Mouse (Mus musculus) midbrain, embryonic 15.5 days (tissue): ENCODE results near the gene Pole4. TPM values are rescaled to one million over a fixed set of nuclear protein-coding genes. Genes with fewer than 3 reads are reported as not detected.
"Not testable (repeated sequence)": the region's sequence is repeated elsewhere in the genome, so short reads cannot be mapped to it uniquely, and the experiment has no call there.

Experiments used
- ATAC-seq: fragments of 200-750 bp; cut with Nextera tagmentation; replicated peaks from 2 replicates; pipeline ENCODE4 v1.8.0; 2017; ENCODE audit warnings: moderate TSS enrichment
- H3K27ac ChIP-seq: fragments of 300-500 bp; sonication (generic); 2 replicates; pipeline ENCODE4 v1.5.1; 2015; ENCODE audit warnings: mild to moderate bottlenecking, inconsistent platforms
- H3K27me3 ChIP-seq: fragments of 300-500 bp; sonication (generic); replicated peaks from 2 replicates; pipeline ENCODE4 v1.6.1; 2015; ENCODE audit warnings: inconsistent platforms
- H3K36me3 ChIP-seq: fragments of 300-500 bp; sonication (generic); replicated peaks from 2 replicates; pipeline ENCODE4 v1.6.1; 2015; ENCODE audit warnings: inconsistent platforms
- H3K4me1 ChIP-seq: fragments of 300-500 bp; sonication (generic); 2 replicates; pipeline ENCODE4 v1.6.1; 2015; ENCODE audit warnings: inconsistent platforms
- H3K4me2 ChIP-seq: fragments of 300-500 bp; sonication (generic); 2 replicates; pipeline ENCODE4 v1.6.1; 2015; ENCODE audit warnings: inconsistent platforms, mild to moderate bottlenecking, moderate library complexity
- H3K4me3 ChIP-seq: fragments of 300-500 bp; sonication (generic); 2 replicates; pipeline ENCODE4 v1.5.1; 2015; ENCODE audit warnings: mild to moderate bottlenecking, inconsistent platforms
- H3K9ac ChIP-seq: fragments of 300-500 bp; sonication (generic); 2 replicates; pipeline ENCODE4 v1.6.1; 2015; ENCODE audit warnings: mild to moderate bottlenecking, inconsistent platforms
- H3K9me3 ChIP-seq: fragments of 300-500 bp; sonication (generic); 2 replicates; pipeline ENCODE4 v1.6.1; 2016; ENCODE audit warnings: inconsistent platforms
- WGBS: fragments of 180-500 bp; shearing (Covaris S2); methylation state at CpG from one replicate; pipeline ENCODE4 v1.1.7; 2015; ENCODE audit warnings: mixed read lengths; 5-methylcytosine and 5-hydroxymethylcytosine counted together
- polyA plus RNA-seq: library from polyadenylated mRNA; unstranded; fragments of >200 nt; fragmentation: Nextera tagmentation; extraction: Ambion mirVana; gene quantifications from 2 replicates; pipeline ENCODE4 v1.2.1, GENCODE M21; 2015

Pole4 gene
- polyA plus RNA-seq, 1 experiment from 2014 or later: 102 TPM

GRCm38 (mm10) chr6:82707742-82708141, 2.6 kb upstream of the Pole4 start:
- no peak for ATAC-seq
- H3K36me3 ChIP-seq: no peaks in the 10 kb centered on the region
- H3K9ac ChIP-seq: no peak overlapping the region
- 86% methylated on average over 3 of the region's 3 CpGs for WGBS
- no peaks in the 10 kb centered on the region for H3K27me3 ChIP-seq
- H3K4me1 ChIP-seq: no peaks in the 10 kb centered on the region
- H3K4me3 ChIP-seq: no peak overlapping the region
- H3K4me2 ChIP-seq: no peak overlapping the region
- no peaks in the 10 kb centered on the region for H3K9me3 ChIP-seq
- H3K27ac ChIP-seq: no peak overlapping the region

- no peak for ATAC-seq
- WGBS: 85% methylated on average over 10 of the region's 10 CpGs
- H3K27ac ChIP-seq: no peak overlapping the region
- H3K4me1 ChIP-seq: no peaks in the 10 kb centered on the region
- no peak overlapping the region for H3K4me3 ChIP-seq
- H3K9me3 ChIP-seq: no peaks in the 10 kb centered on the region
- H3K36me3 ChIP-seq: no peaks in the 10 kb centered on the region
- no peak overlapping the region for H3K9ac ChIP-seq
- H3K4me2 ChIP-seq: no peak overlapping the region
- no peaks in the 10 kb centered on the region for H3K27me3 ChIP-seq
These were observed 2.1 kb upstream of the Pole4 start for GRCm38 (mm10) chr6:82707241-82707640.

GRCm38 (mm10) chr6:82703710-82704109, 1.5 kb downstream of the Pole4 start:
- WGBS: 88% methylated on average over 3 of the region's 3 CpGs
- peaks cover 15% of the 10 kb centered on the region for H3K4me1 ChIP-seq
- H3K36me3 ChIP-seq: no peaks in the 10 kb centered on the region
- no peaks in the 10 kb centered on the region for H3K9me3 ChIP-seq
- H3K4me2 ChIP-seq: no peak overlapping the region
- no peak for ATAC-seq
- no peak overlapping the region for H3K9ac ChIP-seq
- no peak overlapping the region for H3K4me3 ChIP-seq
- H3K27ac ChIP-seq: no peak overlapping the region
- no peaks in the 10 kb centered on the region for H3K27me3 ChIP-seq

- H3K4me2 ChIP-seq: no peak overlapping the region
- no peak overlapping the region for H3K27ac ChIP-seq
- no peak overlapping the region for H3K4me3 ChIP-seq
- peaks cover 15% of the 10 kb centered on the region for H3K4me1 ChIP-seq
- no peaks in the 10 kb centered on the region for H3K9me3 ChIP-seq
- H3K9ac ChIP-seq: no peak overlapping the region
- no peaks in the 10 kb centered on the region for H3K36me3 ChIP-seq
- ATAC-seq: peak; percentile 72
- no peaks in the 10 kb centered on the region for H3K27me3 ChIP-seq
- 31% methylated on average over 16 of the region's 16 CpGs for WGBS
These were observed 2.6 kb downstream of the Pole4 start for GRCm38 (mm10) chr6:82702593-82703017.

GRCm38 (mm10) chr6:82701296-82701695, 3.9 kb downstream of the Pole4 start:
- no peak for ATAC-seq

GRCm38 (mm10) chr6:82699831-82700230, 5.3 kb downstream of the Pole4 start:
- 7% methylated on average over 5 of the region's 5 CpGs for WGBS
- Histone ChIP-seq H3K27ac (peak overlapping the region; percentile 60; the same call in 1 of the 2 replicates), H3K9me3 (no peaks in the 10 kb centered on the region), H3K9ac (no peak overlapping the region), H3K36me3 (no peaks in the 10 kb centered on the region), H3K4me1 (peaks cover 15% of the 10 kb centered on the region), H3K4me2 (no peak overlapping the region; the same call in 1 of the 2 replicates), H3K4me3 (no peak overlapping the region), H3K27me3 (no peaks in the 10 kb centered on the region)
- ATAC-seq: peak; percentile 57

More at GRCm38 (mm10) chr6:82701296-82701695, 3.9 kb downstream of the Pole4 start:
- WGBS: 73% methylated on average over 6 of the region's 6 CpGs
- H3K4me1 ChIP-seq: peaks cover 15% of the 10 kb centered on the region
- no peaks in the 10 kb centered on the region for H3K9me3 ChIP-seq
- H3K27ac ChIP-seq: no peak overlapping the region
- no peak overlapping the region for H3K4me2 ChIP-seq
- no peak overlapping the region for H3K4me3 ChIP-seq
- no peaks in the 10 kb centered on the region for H3K27me3 ChIP-seq
- no peak overlapping the region for H3K9ac ChIP-seq
- no peaks in the 10 kb centered on the region for H3K36me3 ChIP-seq

- 92% methylated on average over 3 of the region's 3 CpGs for WGBS
- no peak for ATAC-seq
- no peaks in the 10 kb centered on the region for H3K36me3 ChIP-seq
These were observed 8.4 kb downstream of the Pole4 start for GRCm38 (mm10) chr6:82696736-82697135.

GRCm38 (mm10) chr6:82694668-82695067, 10.5 kb downstream of the Pole4 start:
- no peak overlapping the region for H3K27ac ChIP-seq
- peak overlapping the region; percentile 1; the same call in 1 of the 2 replicates for H3K4me2 ChIP-seq
- no peaks in the 10 kb centered on the region for H3K9me3 ChIP-seq
- H3K4me3 ChIP-seq: no peak overlapping the region
- no peak for ATAC-seq
- peaks cover 1% of the 10 kb centered on the region for H3K4me1 ChIP-seq
- H3K27me3 ChIP-seq: no peaks in the 10 kb centered on the region
- no peak overlapping the region for H3K9ac ChIP-seq
- no peaks in the 10 kb centered on the region for H3K36me3 ChIP-seq
- WGBS: 44% methylated on average over 13 of the region's 13 CpGs

More at GRCm38 (mm10) chr6:82696736-82697135, 8.4 kb downstream of the Pole4 start:
- H3K9me3 ChIP-seq: no peaks in the 10 kb centered on the region
- H3K4me2 ChIP-seq: no peak overlapping the region
- no peak overlapping the region for H3K9ac ChIP-seq
- H3K4me3 ChIP-seq: no peak overlapping the region
- H3K4me1 ChIP-seq: peaks cover 15% of the 10 kb centered on the region
- no peaks in the 10 kb centered on the region for H3K27me3 ChIP-seq
- no peak overlapping the region for H3K27ac ChIP-seq

- H3K4me3 ChIP-seq: no peak overlapping the region
- H3K4me2 ChIP-seq: no peak overlapping the region
- no peaks in the 10 kb centered on the region for H3K4me1 ChIP-seq
- 91% methylated on average over 4 of the region's 4 CpGs for WGBS
- no peak overlapping the region for H3K27ac ChIP-seq
- ATAC-seq: no peak
- H3K27me3 ChIP-seq: no peaks in the 10 kb centered on the region
- H3K9me3 ChIP-seq: no peaks in the 10 kb centered on the region
- no peaks in the 10 kb centered on the region for H3K36me3 ChIP-seq
- no peak overlapping the region for H3K9ac ChIP-seq
These were observed 15.7 kb downstream of the Pole4 start for GRCm38 (mm10) chr6:82689474-82689873.

- H3K9me3 ChIP-seq, H3K4me2 ChIP-seq, H3K9ac ChIP-seq, H3K4me1 ChIP-seq, H3K27ac ChIP-seq, H3K36me3 ChIP-seq, H3K27me3 ChIP-seq, ATAC-seq, H3K4me3 ChIP-seq: not testable (repeated sequence)
- WGBS: 41% methylated on average over 5 of the region's 5 CpGs
These were observed 16.6 kb downstream of the Pole4 start for GRCm38 (mm10) chr6:82688586-82688985.

- ATAC-seq: no peak
- Histone ChIP-seq H3K4me2 (no peak overlapping the region), H3K4me1 (no peaks in the 10 kb centered on the region), H3K4me3 (no peak overlapping the region), H3K9ac (no peak overlapping the region), H3K9me3 (no peaks in the 10 kb centered on the region), H3K27me3 (no peaks in the 10 kb centered on the region), H3K27ac (no peak overlapping the region), H3K36me3 (no peaks in the 10 kb centered on the region)
These were observed 21.0 kb downstream of the Pole4 start for GRCm38 (mm10) chr6:82684136-82684535.

GRCm38 (mm10) chr6:82679286-82679685, 25.9 kb downstream of the Pole4 start:
- H3K9ac ChIP-seq, H3K4me1 ChIP-seq, H3K9me3 ChIP-seq, H3K4me3 ChIP-seq, H3K4me2 ChIP-seq, H3K27ac ChIP-seq, H3K27me3 ChIP-seq, ATAC-seq, H3K36me3 ChIP-seq: not testable (repeated sequence)
- WGBS: 90% methylated on average over 2 of the region's 2 CpGs

GRCm38 (mm10) chr6:82677629-82678028, 27.5 kb downstream of the Pole4 start:
- H3K36me3 ChIP-seq, H3K4me3 ChIP-seq, H3K27me3 ChIP-seq, H3K9me3 ChIP-seq, H3K9ac ChIP-seq, ATAC-seq, H3K4me2 ChIP-seq, H3K27ac ChIP-seq, H3K4me1 ChIP-seq: not testable (repeated sequence)
- WGBS: 84% methylated on average over 3 of the region's 3 CpGs
